Mouse (Mus musculus) left cerebral cortex, postnatal 14 days (tissue): ENCODE measurements around the gene Unc5b. TPM values are rescaled to one million over a fixed set of nuclear protein-coding genes. Genes with fewer than 3 reads are reported as not detected.
"Not testable (repeated sequence)": the region's sequence is repeated elsewhere in the genome, so short reads cannot be mapped to it uniquely, and the experiment has no call there.

Experiments used
- DNase-seq, 2 experiments: peaks; one replicate each; pipeline ENCODE4 v3.0.0; 2021 to 2022; ENCODE audit warnings: low spot score in 2 of 2, mixed read lengths in 1 of 2
- intact Hi-C: fragments of 180-260 bp; cut with DNase I; formaldehyde crosslinking; loops from one replicate; pipeline ENCODE4 v1.15.1; 2025
- long read RNA-seq, 2 experiments: library from polyadenylated mRNA; stranded (forward); transcript quantifications; one replicate each; pipeline ENCODE4 v2.0.0; 2021
- total RNA-seq, 2 experiments: library from RNA; stranded (reverse); gene quantifications; 2 replicates each; pipeline ENCODE4 v1.2.3; 2021

The Unc5b gene
- 10 to 100 TPM in 1 of 2 experiments, 1 to 10 TPM in 1; 7.6 to 12.3 TPM for total RNA-seq
- long read RNA-seq, experiment 1, partial matches to known transcripts: 0 of 3 reads
- long read RNA-seq, experiment 1, other reads (novel, unspliced or antisense): 3 of 3 reads
- long read RNA-seq, experiment 2, partial matches to known transcripts: 0 of 2 reads
- long read RNA-seq, experiment 2, other reads (novel, unspliced or antisense): 2 of 2 reads

DNA sequence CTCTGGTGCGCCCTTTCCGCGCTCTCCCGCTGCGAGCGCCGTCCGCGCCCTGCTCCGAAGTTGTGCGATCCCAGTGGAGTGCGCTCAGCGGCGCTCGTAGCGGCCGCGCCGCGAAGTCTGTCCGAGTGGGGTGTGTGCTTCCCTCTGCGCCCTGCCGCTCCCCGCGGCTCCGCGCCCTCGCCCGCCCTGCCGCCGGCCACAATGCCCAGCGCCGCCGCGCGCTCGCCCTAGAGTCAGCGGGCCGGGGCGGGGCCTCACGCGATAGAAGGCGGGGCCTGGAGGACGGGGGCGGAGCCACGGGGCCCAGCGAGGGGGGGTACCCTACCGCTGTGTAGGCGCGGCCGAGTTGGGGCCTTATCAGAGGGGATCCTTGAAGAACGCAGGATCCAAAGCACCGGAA, at the start of gene Unc5b:
Unc5b (minus strand) TSS at position 203 of the 400 bp plus-strand sequence.
- DNase-seq: peak; percentile 80 to 83
- intact Hi-C loops: no loop called here

DNA sequence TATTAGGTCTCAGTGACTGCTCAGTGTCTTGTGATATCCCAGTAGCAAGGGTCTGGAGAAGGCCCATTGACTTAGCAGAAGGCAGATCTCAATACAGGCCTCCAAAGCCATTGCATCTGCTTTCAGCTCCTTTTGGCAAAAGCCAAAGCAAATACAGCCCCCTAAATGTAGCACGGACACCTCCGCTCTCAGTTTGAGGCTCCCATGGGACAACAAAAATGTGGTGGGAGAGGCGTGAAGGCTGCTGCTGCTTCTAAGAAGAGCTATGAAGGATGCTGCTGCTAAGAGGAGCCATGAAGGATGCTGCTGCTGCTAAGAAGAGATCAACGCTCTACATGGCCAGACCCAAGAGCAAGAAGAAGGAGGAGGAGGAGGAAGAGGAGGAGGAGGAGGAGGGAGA, 48.4 kb upstream of the Unc5b start:
- intact Hi-C loops: no loop called here
- DNase-seq: peak in 1 of 2 experiments; percentile 13

DNA sequence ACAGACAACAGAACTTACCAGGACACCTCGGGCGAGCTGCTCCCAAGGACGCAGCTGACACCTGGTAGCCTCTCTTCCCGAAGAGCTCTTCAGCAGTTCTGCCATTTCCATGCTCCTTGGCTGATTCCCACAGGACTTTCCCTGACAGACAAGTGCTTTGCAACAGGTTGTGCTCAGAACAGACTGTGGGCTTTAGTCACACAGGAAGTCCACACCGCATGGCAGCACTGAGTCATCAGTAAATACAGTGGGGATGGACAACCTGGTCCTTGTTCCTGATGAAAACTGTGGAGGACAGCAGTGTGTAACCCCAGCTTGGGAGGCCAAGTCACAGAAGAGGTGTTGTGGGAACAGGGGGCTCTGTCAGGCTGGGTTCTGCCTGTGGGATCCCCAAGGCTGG, 45.7 kb upstream of the Unc5b start:
- DNase-seq: no peak
- intact Hi-C loops: no loop called here

DNA sequence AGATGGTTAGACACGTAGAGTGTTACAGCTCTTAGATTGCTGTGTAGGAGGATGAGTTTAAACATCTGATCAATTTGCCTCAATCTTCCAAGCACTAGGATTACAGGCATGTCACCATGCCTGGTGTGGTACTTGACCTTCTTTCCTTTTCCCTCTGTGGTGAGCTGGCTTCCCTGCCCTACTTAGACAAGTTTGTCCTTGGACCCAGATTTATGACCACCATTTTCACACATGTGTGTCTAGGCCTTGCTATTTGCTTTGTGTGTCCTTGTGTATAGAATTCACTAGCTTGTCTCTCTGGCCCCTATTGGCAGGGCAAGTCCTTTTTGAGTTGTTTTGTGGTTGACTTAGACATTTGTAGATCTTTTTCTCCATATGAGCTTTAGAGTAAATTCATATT, 43.6 kb upstream of the Unc5b start:
- no peak for DNase-seq
- intact Hi-C loops: no loop called here

DNA sequence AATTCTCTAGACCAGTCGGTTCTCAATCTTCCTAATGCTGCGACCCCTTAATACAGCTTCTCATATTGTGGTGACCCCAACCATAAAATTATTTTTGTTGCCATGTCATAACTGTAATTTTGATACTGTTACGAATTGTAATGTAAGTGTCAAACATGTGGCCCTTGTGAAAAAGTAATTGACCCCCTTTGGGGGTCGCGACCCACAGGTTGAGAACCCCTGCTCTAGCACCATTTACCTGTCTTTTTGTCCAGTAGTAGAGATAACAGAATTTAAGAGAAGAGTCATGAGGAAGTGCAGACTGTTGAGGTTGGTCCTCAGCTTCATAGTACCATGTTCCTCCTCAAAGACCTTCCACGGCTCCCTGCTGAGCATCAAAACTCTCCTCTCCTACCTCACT, 31.9 kb upstream of the Unc5b start:
- intact Hi-C loops: no loop called here

DNA sequence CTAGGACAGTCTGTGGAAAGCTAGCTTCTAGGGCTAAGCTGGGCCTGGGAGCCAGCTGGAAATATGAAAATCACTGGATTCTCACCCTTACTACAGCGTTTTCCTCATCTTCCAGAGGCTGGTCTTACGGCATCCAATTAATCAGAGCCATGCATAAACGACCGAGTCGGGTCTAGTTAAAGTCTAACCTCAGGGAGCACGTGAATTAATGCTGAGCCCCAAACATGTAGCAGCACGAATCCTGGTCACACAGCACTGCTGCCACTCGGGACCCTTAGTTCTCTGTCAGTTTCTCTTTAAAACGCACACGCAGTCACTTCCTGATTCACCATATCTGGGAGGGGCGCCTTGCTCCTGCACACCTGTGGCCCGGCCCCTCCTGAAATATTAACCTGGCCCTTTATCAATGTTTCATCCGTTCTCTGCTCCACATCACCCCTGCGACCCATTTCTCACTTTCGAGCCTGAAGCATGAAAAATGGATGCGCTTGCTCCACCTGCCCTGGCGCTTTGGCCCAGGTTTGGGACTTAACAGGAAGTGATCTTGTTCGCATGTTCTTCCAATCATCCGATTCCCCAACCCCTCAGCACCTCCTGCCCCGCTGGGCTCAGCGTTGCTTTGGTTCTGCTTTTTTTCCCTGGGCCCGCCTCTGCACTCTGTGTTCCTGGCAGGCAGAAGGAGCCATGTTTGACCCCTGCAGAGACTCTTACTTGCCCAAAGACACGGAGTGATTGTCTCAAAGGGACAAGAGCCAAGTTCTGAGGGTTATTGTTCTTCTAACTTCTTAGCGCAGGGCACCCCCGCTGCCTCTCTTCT, 31.3 kb upstream of the Unc5b start:
- intact Hi-C loops: no loop called here
- DNase-seq: no peak

More for the DNA sequence above, 31.9 kb upstream of the Unc5b start:
- no peak for DNase-seq

DNA sequence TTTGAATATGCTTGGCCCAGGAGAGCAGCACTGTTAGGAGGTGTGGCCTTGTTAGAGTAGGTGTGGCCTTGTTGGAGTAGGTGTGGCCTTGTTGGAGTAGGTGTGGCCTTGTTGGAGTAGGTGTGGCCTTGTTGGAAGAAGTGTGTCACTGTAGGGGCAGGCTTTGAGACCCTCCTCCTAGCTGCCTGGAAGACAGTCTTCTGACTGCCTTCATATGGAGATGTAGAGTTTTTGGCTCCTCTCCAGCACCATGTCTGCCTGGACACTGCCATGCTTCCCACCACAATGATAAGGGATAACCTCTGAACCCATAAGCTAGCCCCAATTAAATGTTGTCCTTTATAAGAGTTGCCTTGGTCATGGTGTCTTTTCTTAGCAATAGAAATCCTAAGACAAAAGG, 13.9 kb upstream of the Unc5b start:
- DNase-seq, intact Hi-C loops: not testable (repeated sequence)

DNA sequence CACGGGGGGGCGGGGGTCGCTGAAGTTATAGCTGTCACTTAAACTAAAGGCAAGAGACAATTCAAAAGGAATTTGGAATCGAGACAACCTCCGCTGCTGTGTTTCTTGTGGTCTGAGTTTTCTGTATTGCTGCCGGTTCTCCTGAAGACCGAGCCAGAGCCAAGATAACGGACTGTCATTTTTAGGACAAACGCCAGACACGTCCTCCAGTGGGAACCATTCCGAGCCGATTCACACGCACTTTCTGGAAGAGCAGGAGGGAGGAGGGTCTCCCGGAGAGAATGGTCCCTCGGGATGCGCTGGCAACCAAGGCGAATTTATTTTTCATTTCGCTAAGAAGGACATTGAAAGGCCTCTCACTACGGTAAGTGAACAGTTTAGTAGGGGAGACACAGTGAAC, 7.4 kb upstream of the Unc5b start:
- intact Hi-C loops: loop anchor here (5.0 kb wide), 1 partner anchor 213 kb away; no protein-coding TSS in a partner anchor
- no peak for DNase-seq

DNA sequence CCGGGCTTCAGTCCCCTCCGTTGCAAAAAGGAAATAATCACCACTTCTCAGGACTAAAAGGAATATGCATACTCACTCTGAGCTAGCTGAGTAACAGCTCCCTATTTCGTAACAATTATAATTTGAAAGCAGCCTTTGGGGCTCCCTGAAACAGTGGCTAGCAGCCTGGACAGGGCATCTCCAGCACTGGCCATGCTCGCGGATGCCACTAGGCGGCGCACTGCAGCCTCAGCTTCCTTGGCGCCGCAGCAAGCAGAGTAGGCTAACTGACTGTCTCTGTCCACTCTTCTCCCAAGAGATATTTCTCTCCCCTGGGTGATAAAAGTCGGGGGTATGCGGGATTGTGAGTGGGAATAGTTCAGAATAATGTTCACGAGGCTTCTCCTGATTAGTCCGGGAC, 3.6 kb upstream of the Unc5b start:
- DNase-seq: peak; percentile 63 to 85
- intact Hi-C loops: loop anchor here (5.0 kb wide), 1 partner anchor 217 kb away; no protein-coding TSS in a partner anchor

DNA sequence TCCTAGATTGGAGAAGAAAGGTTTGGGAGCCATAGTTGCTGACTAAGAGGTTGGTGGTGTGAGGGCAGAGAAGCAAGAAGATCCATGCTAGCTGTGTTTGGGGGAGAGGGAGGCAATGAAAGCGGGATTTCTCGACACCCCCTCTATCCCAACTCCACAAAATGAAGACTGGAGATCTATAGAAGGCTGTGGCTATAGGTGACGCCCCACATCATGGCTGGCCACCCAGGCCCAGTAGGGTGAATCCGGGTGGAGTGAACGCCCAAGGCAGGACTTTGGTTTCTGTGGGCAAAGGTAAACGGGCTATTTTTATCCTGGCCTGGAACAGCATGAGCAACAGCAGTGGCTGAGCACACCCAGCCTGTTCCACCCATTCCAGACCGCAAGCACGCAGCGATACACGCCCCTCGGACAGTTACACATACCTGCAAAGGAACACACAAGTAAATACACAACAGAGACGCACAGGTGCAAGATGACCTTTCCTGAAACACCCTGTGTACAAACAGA, 1.3 kb upstream of the Unc5b start:
- intact Hi-C loops: no loop called here
- DNase-seq: no peak

DNA sequence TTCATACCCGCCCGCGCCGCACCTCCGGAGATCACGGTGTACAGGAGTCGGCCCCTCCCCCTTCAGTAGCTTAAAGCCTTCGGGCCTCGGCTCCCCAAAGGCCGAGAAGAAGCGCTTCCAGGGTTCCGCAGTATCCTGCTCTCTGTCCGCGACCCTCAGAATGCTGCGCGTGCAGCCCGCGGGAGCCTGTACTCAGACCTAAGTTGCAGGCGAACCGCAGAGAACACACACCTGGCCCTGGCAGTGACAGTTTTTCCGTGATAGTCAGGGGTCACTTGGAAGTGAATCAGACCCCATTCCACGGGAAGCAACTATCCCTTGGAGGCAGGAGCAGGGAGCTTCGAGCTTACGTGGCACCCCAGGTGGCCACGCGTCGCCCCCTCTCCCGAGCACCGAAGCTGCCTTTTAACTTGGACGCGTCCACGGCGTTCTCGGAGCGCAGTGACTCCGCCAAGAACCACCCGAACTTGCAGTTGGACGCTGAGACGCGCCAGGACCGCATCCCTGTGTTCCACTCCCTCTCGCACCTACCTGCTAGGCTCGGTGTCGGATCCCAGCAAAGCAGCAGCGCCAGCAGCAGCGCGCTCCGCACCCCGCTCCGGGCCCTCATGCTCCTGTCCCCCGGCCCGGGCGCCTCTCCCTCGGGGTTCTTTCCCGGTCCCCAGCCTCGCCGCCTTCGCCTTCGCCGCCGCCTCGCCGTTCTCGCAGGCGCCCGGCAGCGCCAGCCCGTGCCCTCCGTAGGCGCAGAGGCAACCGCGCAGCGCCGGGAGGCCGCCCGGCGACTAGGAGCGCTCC, 628 bp downstream of the Unc5b start:
- intact Hi-C loops: no loop called here
- no peak for DNase-seq

DNA sequence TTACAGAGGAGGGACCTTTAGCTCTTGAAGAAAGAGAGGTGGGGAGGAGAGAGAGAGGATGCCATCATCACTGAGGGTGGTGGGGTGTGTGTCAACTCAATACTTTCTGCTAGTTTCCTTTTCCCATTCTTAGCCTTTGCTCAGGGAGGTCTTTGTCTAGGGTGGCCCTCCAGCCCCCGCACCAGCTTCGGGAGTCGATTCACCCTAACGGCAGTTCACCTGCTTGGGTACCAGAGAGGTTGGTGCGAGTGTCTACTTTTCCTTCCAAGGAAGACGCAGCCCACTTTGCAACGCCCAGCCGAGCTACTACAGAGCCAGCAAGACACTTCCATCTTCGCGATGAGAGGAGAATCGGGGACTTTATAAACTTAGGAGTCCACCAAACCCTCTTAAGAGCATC, 1.4 kb downstream of the Unc5b start:
- intact Hi-C loops: loop anchor here (5.0 kb wide), 1 partner anchor 53 kb away; no protein-coding TSS in a partner anchor
- no peak for DNase-seq

DNA sequence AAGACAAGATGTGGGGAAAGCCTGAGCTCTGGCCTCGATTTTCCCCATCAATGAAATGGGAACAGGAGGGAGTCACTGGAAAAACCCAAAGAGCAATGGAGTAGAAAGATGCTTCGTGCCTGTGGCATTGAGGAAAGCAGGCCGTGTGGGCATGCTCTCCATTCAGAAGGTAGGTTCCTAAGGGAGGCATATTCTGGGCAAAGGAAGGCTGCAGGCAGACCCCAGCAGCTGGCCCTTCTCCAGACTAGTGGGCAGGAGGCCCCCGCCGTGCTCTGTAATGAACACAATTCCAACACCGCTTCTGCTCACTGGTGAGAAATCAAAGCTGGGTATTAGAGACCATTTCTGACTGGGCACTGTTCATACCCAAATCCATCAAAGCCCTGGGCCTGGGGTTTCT, 2.3 kb downstream of the Unc5b start:
- DNase-seq: no peak

DNA sequence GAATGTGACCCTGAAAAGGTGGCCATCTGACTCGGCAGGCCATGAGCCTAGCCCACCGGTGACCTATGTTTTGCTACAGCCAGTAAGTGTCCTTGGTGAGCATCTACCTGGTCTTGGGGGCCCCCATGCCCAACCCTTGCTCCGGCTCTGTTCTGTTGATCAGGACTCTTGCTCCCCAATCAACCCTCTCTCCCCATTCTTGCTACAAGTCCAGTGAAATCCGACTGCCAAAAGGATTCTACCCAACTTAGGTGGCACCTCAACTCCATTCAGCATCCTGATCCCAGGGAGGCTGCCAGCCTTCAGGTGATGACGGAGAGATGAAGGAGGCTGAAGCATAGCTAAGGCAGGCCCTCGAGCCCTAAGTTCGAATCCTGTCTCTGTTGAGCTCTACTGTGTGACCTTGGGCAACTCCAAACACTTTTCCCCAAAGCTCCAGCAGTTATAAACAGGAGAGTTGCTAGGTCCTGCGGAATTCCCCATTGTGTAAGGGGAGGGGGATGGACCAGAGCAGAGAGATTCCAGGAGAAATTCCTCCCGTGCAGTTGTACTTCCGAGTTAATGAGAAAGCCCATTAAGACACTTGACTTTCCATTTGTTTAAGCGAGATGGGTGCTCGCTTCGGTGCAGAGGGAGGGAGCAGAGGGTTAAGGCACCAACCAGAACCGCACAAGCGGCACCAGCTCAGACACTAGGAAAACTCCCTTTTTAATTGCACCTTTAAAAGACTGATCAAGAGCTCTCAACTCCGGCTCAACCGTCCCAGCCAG, 3.3 kb downstream of the Unc5b start:
- no peak for DNase-seq
- intact Hi-C loops: loop anchor here (5.0 kb wide), 1 partner anchor 51 kb away; no protein-coding TSS in a partner anchor

More for the DNA sequence above, 2.3 kb downstream of the Unc5b start:
- intact Hi-C loops: loop anchor here (5.0 kb wide), 1 partner anchor 52 kb away; no protein-coding TSS in a partner anchor

DNA sequence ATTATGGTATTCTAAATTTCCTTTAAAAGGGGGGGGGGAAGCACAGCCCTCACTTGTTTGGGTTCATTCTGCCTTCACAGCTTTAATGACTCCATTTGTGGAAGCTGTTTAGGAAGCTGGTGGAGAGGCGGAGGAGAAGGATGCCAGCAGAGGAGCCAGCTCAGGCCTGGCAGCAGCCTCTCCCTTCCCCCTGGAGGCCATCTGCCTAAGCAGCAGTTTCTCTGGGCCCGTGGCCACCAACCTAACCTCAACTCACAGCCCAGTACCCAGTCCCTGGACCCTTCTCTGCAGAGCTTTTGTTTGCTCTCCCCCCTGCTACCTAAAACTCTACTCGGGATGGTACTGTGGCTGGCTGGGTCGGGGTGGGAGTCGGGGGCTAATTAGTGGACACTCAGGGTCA, 4.1 kb downstream of the Unc5b start:
- peak; percentile 32 to 50 for DNase-seq
- intact Hi-C loops: loop anchor here (5.0 kb wide), 1 partner anchor 50 kb away; no protein-coding TSS in a partner anchor

DNA sequence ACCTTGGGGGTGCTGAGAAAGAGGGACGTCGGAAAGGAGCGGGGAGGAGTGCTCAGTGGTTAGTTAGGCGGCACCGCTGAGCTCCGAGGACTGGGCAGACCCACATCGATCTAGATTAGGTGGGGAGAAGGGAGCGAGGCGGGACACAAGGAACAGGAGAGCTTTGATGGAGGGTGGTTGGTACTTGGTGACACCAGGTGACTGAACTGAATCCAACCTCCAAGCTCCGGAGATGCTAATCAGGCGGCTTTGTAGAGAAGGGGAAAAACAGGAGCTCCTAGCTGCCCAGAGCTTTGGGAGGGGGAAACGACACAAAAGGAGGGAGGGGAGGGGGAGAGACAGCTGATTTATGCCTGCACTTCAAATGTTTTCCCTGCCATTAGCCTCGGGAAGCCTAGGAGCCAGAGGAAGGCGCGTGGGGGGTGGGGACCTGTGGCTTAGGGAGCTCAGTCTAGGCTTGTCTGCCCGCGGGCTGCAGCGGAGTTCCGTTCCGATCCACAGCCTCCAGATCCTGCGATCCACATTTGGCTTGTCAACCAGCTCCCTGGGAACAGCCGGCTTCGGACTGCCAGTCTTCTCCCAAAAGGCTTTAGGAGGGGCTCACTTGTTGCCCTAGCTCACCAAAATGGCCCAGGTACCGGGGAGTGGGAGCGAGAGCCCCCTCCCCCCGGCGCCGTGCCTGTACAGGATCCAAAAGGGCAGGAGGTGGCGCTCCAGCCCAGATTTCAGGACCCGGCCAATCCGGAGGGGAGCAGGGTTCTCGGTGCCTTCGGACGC, 4.7 kb downstream of the Unc5b start:
- intact Hi-C loops: loop anchor here (5.0 kb wide), 1 partner anchor 49 kb away; no protein-coding TSS in a partner anchor
- peak; percentile 40 to 45 for DNase-seq

DNA sequence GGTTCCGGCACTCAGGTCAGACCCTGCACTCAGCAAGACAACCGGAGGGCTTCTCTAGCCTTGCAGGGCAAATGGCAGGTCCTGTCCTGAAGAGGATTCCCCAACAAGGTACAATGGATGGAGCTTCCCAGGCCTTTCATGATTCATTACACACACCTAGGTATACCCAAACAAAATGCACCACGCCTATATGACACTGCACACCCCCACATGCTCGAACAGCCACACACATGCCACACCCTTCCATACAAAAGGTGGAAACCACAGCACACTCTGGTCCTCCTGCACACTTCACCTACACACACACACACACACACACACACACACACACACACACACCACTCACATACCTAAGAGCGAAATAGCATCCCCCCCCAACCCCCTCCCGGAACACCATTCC, 5.4 kb downstream of the Unc5b start:
- DNase-seq: no peak
- intact Hi-C loops: loop anchor here (5.0 kb wide), 1 partner anchor 49 kb away; no protein-coding TSS in a partner anchor

DNA sequence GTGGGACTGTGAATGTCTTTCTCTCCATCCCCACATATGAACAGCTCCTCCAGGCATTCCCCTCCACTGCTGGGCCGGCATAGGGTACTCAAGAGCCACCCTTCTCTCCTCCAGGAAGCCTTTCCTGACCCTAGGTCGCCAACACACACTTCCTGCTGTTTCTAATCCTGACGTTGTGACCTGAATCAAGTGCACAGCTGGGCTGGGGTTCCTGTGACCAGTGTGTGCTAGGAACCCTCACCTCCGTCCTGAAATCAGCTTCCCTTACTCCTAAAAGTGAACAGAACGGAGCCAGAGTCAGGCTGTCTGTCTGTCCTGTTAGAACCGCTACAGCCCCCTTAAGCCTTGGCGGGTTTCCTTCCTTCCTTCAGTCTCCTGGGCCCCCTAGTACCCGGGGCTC, 7.6 kb downstream of the Unc5b start:
- intact Hi-C loops: no loop called here
- DNase-seq: no peak
